Mouse (Mus musculus) CH12.LX (cell line): Measurements from ENCODE around the gene Kri1. TPM values are rescaled to one million over a fixed set of nuclear protein-coding genes. Genes with fewer than 3 reads are reported as not detected.

Source experiments
- DNase-seq: peaks from one replicate; pipeline ENCODE4 v3.0.0-alpha.2; 2013; ENCODE audit errors: extremely low read depth
- H3K27ac ChIP-seq: 2 replicates; pipeline ENCODE4 v1.5.1; 2012; ENCODE audit warnings: low read depth, mild to moderate bottlenecking, control low read depth, moderate library complexity; ENCODE audit not compliant: insufficient read depth
- H3K27me3 ChIP-seq: replicated peaks from 2 replicates; pipeline ENCODE3; 2012; ENCODE audit warnings: inconsistent platforms
- H3K36me3 ChIP-seq, 2 experiments: replicated peaks in 1 of 2; 2 replicates each; pipeline versions ENCODE3 to v1.6.1; 2012; ENCODE audit warnings: inconsistent platforms in 1 of 2, low read length in 1 of 2, mild to moderate bottlenecking in 1 of 2, mixed read lengths in 1 of 2, moderate library complexity in 1 of 2; ENCODE audit not compliant: control insufficient read depth in 1 of 2, insufficient read depth in 1 of 2
- H3K4me1 ChIP-seq, 2 experiments: 2 replicates each; pipeline ENCODE4 v1.6.1; 2012; ENCODE audit warnings: inconsistent platforms in 1 of 2, moderate library complexity in 1 of 2; ENCODE audit not compliant: insufficient read depth in 2 of 2, control insufficient read depth in 1 of 2
- H3K4me2 ChIP-seq: 2 replicates; pipeline ENCODE4 v1.6.1; 2012; ENCODE audit warnings: low read depth, mild to moderate bottlenecking, control low read depth; ENCODE audit not compliant: poor library complexity, insufficient read depth, severe bottlenecking
- H3K4me3 ChIP-seq, 3 experiments: fragments of 150-350 bp in 1 of 3; sonication (generic) in 1 of 3; replicated peaks in 1 of 3; 2 replicates each; pipeline versions ENCODE3 to v1.5.1; 2011 to 2012; ENCODE audit warnings: low read depth in 2 of 3, low read length in 2 of 3, mild to moderate bottlenecking in 2 of 3, moderate library complexity in 2 of 3, control low read depth in 1 of 3, improper control_type of control experiment in 1 of 3, inconsistent platforms in 1 of 3, mixed read lengths in 1 of 3; ENCODE audit not compliant: poor library complexity in 1 of 3
- H3K79me2 ChIP-seq: replicated peaks from 2 replicates; pipeline ENCODE4 v1.6.1; 2012; ENCODE audit warnings: mild to moderate bottlenecking, moderate library complexity; ENCODE audit not compliant: control insufficient read depth, poor library complexity, insufficient read depth, severe bottlenecking; ENCODE audit errors: extremely low read depth
- H3K9ac ChIP-seq: 2 replicates; pipeline ENCODE4 v1.6.1; 2012; ENCODE audit warnings: low read depth, mild to moderate bottlenecking, control low read depth, moderate library complexity; ENCODE audit not compliant: insufficient read depth
- H3K9me3 ChIP-seq: replicated peaks from 2 replicates; pipeline ENCODE3; 2012; ENCODE audit warnings: low read length, inconsistent platforms, mixed read lengths
- BHLHE40 ChIP-seq: IDR thresholded peaks from 2 replicates; pipeline ENCODE4 v1.6.1; 2011; ENCODE audit warnings: mild to moderate bottlenecking, low read depth, low read length, improper control_type of control experiment
- CHD2 ChIP-seq: IDR thresholded peaks from 2 replicates; pipeline ENCODE4 v1.6.1; 2011; ENCODE audit warnings: low read length, improper control_type of control experiment
- CTCF ChIP-seq, 2 experiments: IDR thresholded peaks in 1 of 2; conservative IDR thresholded peaks in 1 of 2; 2 replicates each; pipeline ENCODE4 v1.5.1; 2011 to 2012; ENCODE audit warnings: low read depth in 2 of 2, low read length in 2 of 2, improper control_type of control experiment in 1 of 2, inconsistent platforms in 1 of 2, mild to moderate bottlenecking in 1 of 2, moderate library complexity in 1 of 2
- E2F4 ChIP-seq: IDR thresholded peaks from 2 replicates; pipeline ENCODE4 v1.6.1; 2011; ENCODE audit warnings: low read depth, low read length, improper control_type of control experiment; ENCODE audit not compliant: insufficient replicate concordance
- ETS1 ChIP-seq: conservative IDR thresholded peaks from 2 replicates; pipeline ENCODE4 v1.6.1; 2012; ENCODE audit warnings: low read depth, mild to moderate bottlenecking, inconsistent platforms, low read length, improper control_type of control experiment, moderate library complexity
- GABPA ChIP-seq: IDR thresholded peaks from 2 replicates; pipeline ENCODE4 v1.6.1; 2012; ENCODE audit warnings: low read depth, low read length, improper control_type of control experiment, inconsistent platforms; ENCODE audit not compliant: insufficient replicate concordance
- HCFC1 ChIP-seq: IDR thresholded peaks from 2 replicates; pipeline ENCODE4 v1.6.1; 2012; ENCODE audit warnings: low read depth, mild to moderate bottlenecking, inconsistent platforms, low read length, improper control_type of control experiment
- IRF4 ChIP-seq: IDR thresholded peaks from 2 replicates; pipeline ENCODE4 v1.6.1; 2014; ENCODE audit warnings: low read depth, mild to moderate bottlenecking, inconsistent platforms, low read length, improper control_type of control experiment
- JUN ChIP-seq: IDR thresholded peaks from 2 replicates; pipeline ENCODE4 v1.6.1; 2011; ENCODE audit warnings: low read depth, mild to moderate bottlenecking, low read length, improper control_type of control experiment, moderate library complexity; ENCODE audit not compliant: insufficient read depth
- JUND ChIP-seq: conservative IDR thresholded peaks from 2 replicates; pipeline ENCODE4 v1.6.1; 2011; ENCODE audit warnings: low read depth, low read length, improper control_type of control experiment
- MAFK ChIP-seq: IDR thresholded peaks from 2 replicates; pipeline ENCODE4 v1.6.1; 2011; ENCODE audit warnings: low read length, improper control_type of control experiment; ENCODE audit not compliant: insufficient replicate concordance
- POLR2A ChIP-seq: IDR thresholded peaks from 2 replicates; pipeline ENCODE4 v1.6.1; 2011; ENCODE audit warnings: low read depth, mild to moderate bottlenecking, improper control_type of control experiment, low read length
- POLR2AphosphoS2 ChIP-seq: IDR thresholded peaks from 2 replicates; pipeline ENCODE4 v1.6.1; 2011; ENCODE audit warnings: low read depth, low read length, improper control_type of control experiment
- RAD21 ChIP-seq: IDR thresholded peaks from 2 replicates; pipeline ENCODE4 v1.6.1; 2011; ENCODE audit warnings: low read depth, mild to moderate bottlenecking, low read length, improper control_type of control experiment, moderate library complexity
- SMC3 ChIP-seq: IDR thresholded peaks from 2 replicates; pipeline ENCODE4 v1.6.1; 2011; ENCODE audit warnings: low read depth, low read length, improper control_type of control experiment
- TBP ChIP-seq: conservative IDR thresholded peaks from 2 replicates; pipeline ENCODE4 v1.6.1; 2011; ENCODE audit warnings: low read depth, low read length, improper control_type of control experiment
- TCF12 ChIP-seq: IDR thresholded peaks from 2 replicates; pipeline ENCODE4 v1.6.1; 2014; ENCODE audit warnings: low read depth, mild to moderate bottlenecking, inconsistent platforms, low read length, improper control_type of control experiment
- USF2 ChIP-seq: conservative IDR thresholded peaks from 2 replicates; pipeline ENCODE4 v1.6.1; 2011; ENCODE audit warnings: low read depth, low read length, improper control_type of control experiment
- ZC3H11A ChIP-seq: IDR thresholded peaks from 2 replicates; pipeline ENCODE4 v1.6.1; 2012; ENCODE audit warnings: low read depth, mild to moderate bottlenecking, inconsistent platforms, low read length, improper control_type of control experiment
- ZKSCAN1 ChIP-seq: IDR thresholded peaks from 2 replicates; pipeline ENCODE4 v1.6.1; 2012; ENCODE audit warnings: low read depth, inconsistent platforms, low read length, improper control_type of control experiment, borderline replicate concordance
- dilution Hi-C: fragments of 300-500 bp; cut with MboI; formaldehyde crosslinking; loops from 2 replicates; pipeline ENCODE4 v1.14.3; 2020; ENCODE audit warnings: low sequenced_read_pairs; ENCODE audit not compliant: extremely low pct_unique_long_range_greater_than_20kb, extremely low pct_ligation_motif_present
- in situ Hi-C: fragments of 300-500 bp; cut with MboI; formaldehyde crosslinking; loops from 3 replicates; pipeline ENCODE4 v1.14.3; 2019; ENCODE audit warnings: low sequenced_read_pairs, low pct_ligation_motif_present, low pct_unique_long_range_greater_than_20kb, mixed read lengths
- polyA plus RNA-seq: library from polyadenylated mRNA; unstranded; fragments of >175 nt; gene quantifications from 2 replicates; pipeline ENCODE4 v1.2.1, GENCODE M21; 2012; ENCODE audit warnings: low read depth; ENCODE audit not compliant: insufficient read length
- total RNA-seq, 2 experiments: library from RNA; depleted of rRNA; stranded (reverse); fragments of 300-350 nt in 1 of 2; fragments of >200 nt in 1 of 2; gene quantifications; 2 replicates each; pipeline ENCODE4 v1.2.3; 2012 to 2014

Kri1 gene
- total and polyA plus RNA-seq, 3 experiments: 28.8 to 57.1 (median 55.5) TPM

- TF ChIP-seq GABPA (no peak), USF2 (no peak), ZKSCAN1 (no peak), JUND (no peak), CTCF (conservative IDR thresholded peaks at IDR 0.05 in 1 of 2, IDR thresholded peaks at IDR 0.05 in 1 of 2; ENCODE audit: low read depth in 2 of 2, low read length in 2 of 2) (no peak), SMC3 (no peak), JUN (no peak)
Measured at GRCm38 (mm10) chr9:21309150-21309741, 21.5 kb upstream of the Kri1 start (continued).

GRCm38 (mm10) chr9:21305065-21305464 lies 17.3 kb upstream of the Kri1 start:
- H3K9ac ChIP-seq: no peak overlapping the region
- dilution Hi-C loops (no loop called here), in situ Hi-C loops (no loop called here)
- DNase-seq: no peak
- H3K4me1 ChIP-seq: peaks cover 8 to 17% of the 10 kb centered on the region in 2 experiments
- no peak overlapping the region for H3K4me3 ChIP-seq
- no peak overlapping the region for H3K4me2 ChIP-seq
- no peak for TF ChIP-seq RAD21
- TF ChIP-seq HCFC1: no peak
- TF ChIP-seq IRF4: no peak
- no peak for TF ChIP-seq POLR2A
- no peak for TF ChIP-seq ETS1
- TF ChIP-seq E2F4: no peak
- no peak for TF ChIP-seq TBP
- no peak for TF ChIP-seq POLR2AphosphoS2
- no peak for TF ChIP-seq ZKSCAN1
- no peak for TF ChIP-seq BHLHE40
- TF ChIP-seq TCF12: no peak
- TF ChIP-seq MAFK: no peak
- TF ChIP-seq GABPA: no peak
- TF ChIP-seq ZC3H11A: no peak
- peaks cover 4% of the 10 kb centered on the region for H3K9me3 ChIP-seq
- H3K79me2 ChIP-seq: no peaks in the 10 kb centered on the region
- no peaks in the 10 kb centered on the region for H3K27me3 ChIP-seq
- no peaks in the 10 kb centered on the region for H3K36me3 ChIP-seq
- H3K27ac ChIP-seq: no peak overlapping the region

GRCm38 (mm10) chr9:21299014-21299413 lies 11.2 kb upstream of the Kri1 start:
- dilution Hi-C loops (no loop called here), in situ Hi-C loops (no loop called here)
- no peaks in the 10 kb centered on the region for H3K36me3 ChIP-seq

More at GRCm38 (mm10) chr9:21299014-21299413, 11.2 kb upstream of the Kri1 start:
- Histone ChIP-seq H3K27me3 (peaks cover 4% of the 10 kb centered on the region), H3K4me3 (no peak overlapping the region)
- TF ChIP-seq E2F4 (no peak), SMC3 (no peak), BHLHE40 (no peak), CHD2 (no peak)
- TF ChIP-seq, all 38 proteins: peak for 0
- Histone ChIP-seq H3K4me2 (no peak overlapping the region), H3K27ac (no peak overlapping the region), H3K9ac (no peak overlapping the region), H3K4me1 (no peaks in the 10 kb centered on the region), H3K79me2 (no peaks in the 10 kb centered on the region), H3K9me3 (peaks cover 9% of the 10 kb centered on the region)
- no peak for DNase-seq
